Mouse (Mus musculus): Measurements from ENCODE around the gene Nipsnap3b.
A peak's percentile ranks its signal among the peaks of the same experiment; 100 is the strongest.

Nipsnap3b gene

GRCm38 (mm10) chr4:53011732-53012361 is at the start of gene Nipsnap3b:
Nipsnap3b (plus strand) TSS chr4:53011880.
- peak; percentile 97 to 98 for DNase-seq (ENCODE audit: low spot score in 2 of 2)

GRCm38 (mm10) chr4:52964247-52964646 is 47.4 kb upstream of the Nipsnap3b start, which contains the start of gene Olfr270:
Olfr270 (plus strand) TSS chr4:52964547.
- no peak for DNase-seq (ENCODE audit: low spot score in 2 of 2)

DNA sequence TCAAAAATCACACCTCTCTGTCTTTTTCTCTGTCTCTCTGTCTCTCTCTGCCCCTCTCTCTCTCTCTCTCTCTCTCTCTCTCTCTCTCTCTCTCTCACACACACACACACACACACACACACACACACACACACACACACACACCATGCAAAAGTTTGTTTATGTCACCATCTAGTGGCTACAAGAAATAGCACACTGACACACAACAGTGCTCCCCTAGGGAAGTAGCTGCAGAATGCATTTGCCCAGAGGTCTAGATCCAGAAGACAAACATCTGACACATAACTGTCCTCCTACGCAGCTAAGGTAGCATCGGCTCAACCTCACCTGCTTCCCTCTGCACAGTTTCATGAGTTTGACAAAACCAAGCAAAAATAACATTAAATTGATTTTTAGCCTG is 26.5 kb upstream of the Nipsnap3b start:
- DNase-seq (ENCODE audit: low spot score in 2 of 2) = no peak

- no peak for DNase-seq (ENCODE audit: low spot score in 2 of 2)
Observed at GRCm38 (mm10) chr4:52986266-52986665, 25.4 kb upstream of the Nipsnap3b start.

DNA sequence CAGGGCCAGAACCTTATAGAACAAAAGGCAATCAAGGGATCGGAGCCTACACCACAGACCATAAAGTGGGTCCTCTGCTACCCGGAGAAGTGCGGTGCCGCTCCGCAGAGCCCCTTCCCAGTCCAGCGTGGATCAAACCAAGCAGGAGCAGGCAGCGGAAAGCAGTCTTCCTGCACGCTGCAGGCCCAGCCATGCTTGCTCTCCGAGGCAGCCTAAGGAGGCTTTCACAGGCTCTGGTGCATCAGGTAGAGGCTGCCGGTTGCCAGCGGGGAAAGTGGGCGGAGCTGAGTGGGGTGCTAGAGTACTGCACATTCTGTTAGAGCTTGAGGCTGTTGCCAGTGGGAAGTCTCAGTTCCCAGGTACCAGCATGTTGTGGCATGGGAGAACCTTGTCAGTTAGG is 22.4 kb upstream of the Nipsnap3b start, which contains the start of gene Nipsnap3a:
Gene Nipsnap3a (plus strand): TSS at position 25 of the 400 bp plus-strand sequence.
- DNase-seq (ENCODE audit: low spot score in 2 of 2) = no peak

DNA sequence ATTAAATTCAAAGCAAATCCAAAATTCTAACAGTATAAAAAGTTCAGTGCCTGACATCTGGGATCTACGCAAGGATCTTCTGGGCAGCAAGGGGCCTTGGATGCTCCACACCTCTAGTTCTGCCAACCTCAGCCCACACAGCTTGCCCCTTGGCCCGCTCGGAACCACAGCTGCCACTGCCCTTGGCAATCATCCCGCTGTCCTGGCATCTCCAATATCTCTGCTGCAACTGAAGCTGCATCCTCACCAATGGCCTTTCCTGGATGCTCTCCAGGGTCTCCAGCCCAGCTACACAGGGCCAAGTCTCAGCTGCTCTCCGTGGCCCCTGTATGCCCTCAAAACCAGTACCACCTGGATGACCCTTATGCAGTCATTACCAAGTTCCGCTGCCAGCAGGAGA is 12.2 kb upstream of the Nipsnap3b start:
- DNase-seq (ENCODE audit: low spot score in 2 of 2) = no peak

- no peak for DNase-seq (ENCODE audit: low spot score in 2 of 2)
Observed at GRCm38 (mm10) chr4:53000154-53000553, 11.5 kb upstream of the Nipsnap3b start.

DNA sequence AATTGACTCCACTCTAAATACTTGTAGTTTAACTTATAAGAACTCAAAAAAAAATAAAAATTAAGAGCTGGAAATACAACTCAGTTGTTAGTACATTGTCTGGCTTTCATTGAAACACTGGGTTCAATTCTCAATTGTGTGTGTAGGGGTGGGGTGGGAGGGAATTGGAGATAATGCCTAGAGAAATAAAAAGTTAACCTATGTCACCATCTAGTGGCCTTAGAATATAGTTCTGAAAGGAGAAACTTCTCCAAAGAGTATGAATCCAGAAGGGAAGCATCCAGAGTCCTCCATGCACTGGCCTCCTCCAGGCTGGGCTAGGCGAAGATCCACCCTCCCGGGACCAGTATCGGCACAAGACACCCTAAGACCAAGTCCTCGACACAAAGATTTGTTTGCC is 2.5 kb upstream of the Nipsnap3b start:
- no peak for DNase-seq (ENCODE audit: low spot score in 2 of 2)

- no peak for DNase-seq (ENCODE audit: low spot score in 2 of 2)
Observed at GRCm38 (mm10) chr4:53009871-53010270, 1.8 kb upstream of the Nipsnap3b start.

- DNase-seq (ENCODE audit: low spot score in 2 of 2) = no peak
Observed at GRCm38 (mm10) chr4:53014421-53014820, 2.7 kb downstream of the Nipsnap3b start.

GRCm38 (mm10) chr4:53015024-53015423 is 3.3 kb downstream of the Nipsnap3b start:
- DNase-seq (ENCODE audit: low spot score in 2 of 2) = no peak

DNA sequence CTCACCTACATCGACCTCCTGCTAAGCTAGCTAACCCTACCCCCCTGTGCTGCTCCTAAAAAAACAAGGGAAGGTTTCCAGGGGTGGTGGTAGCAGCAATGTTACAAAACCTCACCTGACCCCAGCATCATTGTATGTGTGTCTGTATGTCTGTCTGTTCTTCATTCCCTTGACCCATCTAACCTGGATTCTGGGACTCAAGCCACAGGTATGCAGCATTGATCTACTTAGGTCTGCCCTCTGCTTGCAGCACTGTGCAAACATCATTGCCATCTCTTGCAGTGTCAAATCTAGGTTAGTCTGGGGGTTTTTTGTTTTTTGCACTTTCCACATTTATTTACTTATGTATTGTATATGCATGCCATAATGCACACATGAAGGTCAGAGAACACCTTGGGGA is 6.7 kb downstream of the Nipsnap3b start:
- DNase-seq (ENCODE audit: low spot score in 2 of 2) = no peak

- no peak for DNase-seq (ENCODE audit: low spot score in 2 of 2)
Observed at GRCm38 (mm10) chr4:53023189-53023925, 11.7 kb downstream of the Nipsnap3b start.

GRCm38 (mm10) chr4:53024397-53024796 is 12.7 kb downstream of the Nipsnap3b start:
- DNase-seq (ENCODE audit: low spot score in 2 of 2) = no peak

DNA sequence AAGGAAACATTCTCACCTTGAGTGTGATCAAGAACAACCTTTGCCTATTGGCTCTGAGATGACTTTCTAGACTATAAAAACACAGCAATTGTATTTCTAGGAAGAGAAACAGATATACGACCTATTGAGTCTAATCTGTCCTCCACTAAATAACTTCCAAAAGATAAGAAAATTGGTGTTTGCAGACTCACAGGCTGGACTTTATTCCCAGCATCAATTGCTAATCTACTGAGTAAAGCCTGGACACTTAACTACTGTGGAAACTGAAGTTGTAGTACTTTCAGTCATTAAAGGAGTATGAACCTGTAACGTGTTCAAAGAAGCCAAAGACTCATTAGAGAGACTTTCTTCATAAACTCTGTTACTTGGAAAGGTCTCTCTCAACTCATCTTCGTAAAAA is 16.1 kb downstream of the Nipsnap3b start:
- no peak for DNase-seq (ENCODE audit: low spot score in 2 of 2)

DNA sequence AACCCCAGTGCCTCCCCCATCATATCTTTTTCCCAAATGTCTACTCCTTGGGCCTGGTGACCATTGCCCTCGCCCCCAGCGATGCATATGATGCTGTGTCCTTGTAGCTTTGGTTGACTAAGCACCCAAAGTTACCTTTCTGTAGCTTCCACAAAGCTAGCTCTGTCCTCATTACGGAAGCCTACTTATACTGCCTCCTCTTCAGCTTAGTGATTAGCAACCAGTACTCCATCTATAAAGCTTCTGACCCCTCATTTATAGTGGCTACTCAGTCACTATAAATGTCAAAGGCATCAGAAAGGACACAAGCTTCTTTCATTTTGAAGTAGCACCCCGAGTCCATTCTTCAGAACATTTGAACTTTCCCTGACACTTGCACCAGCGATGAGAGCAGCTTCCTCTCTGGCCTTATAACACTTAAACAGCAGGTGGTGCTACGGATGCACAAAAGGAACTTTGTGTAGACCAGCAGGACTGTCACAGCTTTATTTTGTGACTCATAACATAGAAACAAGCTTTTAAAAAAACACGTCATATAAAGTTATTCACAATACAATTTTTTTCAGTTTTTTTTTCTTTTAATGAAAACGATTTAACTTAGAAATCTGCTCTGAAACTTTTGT is 18.8 kb downstream of the Nipsnap3b start:
- DNase-seq (ENCODE audit: low spot score in 2 of 2) = no peak

- DNase-seq (ENCODE audit: low spot score in 2 of 2) = no peak
Observed at GRCm38 (mm10) chr4:53043819-53044218, 32.1 kb downstream of the Nipsnap3b start.

DNA sequence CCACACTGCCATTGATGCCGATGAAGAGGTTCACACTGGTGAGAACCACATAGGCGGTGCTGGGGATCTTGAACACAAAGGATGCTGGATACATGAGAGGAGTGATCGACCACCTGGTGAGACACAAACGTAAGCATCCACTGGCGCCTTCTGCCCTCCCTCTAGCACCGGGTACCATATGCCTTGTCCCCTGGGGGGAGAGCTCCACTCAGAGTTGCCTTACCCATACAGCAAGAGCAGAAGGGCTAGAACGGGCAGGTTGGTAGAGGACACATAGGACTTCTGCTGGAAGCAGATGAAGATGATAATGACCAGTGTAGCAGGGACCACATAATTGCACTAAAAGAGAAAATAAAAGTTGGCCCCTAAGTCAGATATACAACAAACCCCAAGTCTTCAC is 34.1 kb downstream of the Nipsnap3b start:
- DNase-seq (ENCODE audit: low spot score in 2 of 2) = no peak

DNA sequence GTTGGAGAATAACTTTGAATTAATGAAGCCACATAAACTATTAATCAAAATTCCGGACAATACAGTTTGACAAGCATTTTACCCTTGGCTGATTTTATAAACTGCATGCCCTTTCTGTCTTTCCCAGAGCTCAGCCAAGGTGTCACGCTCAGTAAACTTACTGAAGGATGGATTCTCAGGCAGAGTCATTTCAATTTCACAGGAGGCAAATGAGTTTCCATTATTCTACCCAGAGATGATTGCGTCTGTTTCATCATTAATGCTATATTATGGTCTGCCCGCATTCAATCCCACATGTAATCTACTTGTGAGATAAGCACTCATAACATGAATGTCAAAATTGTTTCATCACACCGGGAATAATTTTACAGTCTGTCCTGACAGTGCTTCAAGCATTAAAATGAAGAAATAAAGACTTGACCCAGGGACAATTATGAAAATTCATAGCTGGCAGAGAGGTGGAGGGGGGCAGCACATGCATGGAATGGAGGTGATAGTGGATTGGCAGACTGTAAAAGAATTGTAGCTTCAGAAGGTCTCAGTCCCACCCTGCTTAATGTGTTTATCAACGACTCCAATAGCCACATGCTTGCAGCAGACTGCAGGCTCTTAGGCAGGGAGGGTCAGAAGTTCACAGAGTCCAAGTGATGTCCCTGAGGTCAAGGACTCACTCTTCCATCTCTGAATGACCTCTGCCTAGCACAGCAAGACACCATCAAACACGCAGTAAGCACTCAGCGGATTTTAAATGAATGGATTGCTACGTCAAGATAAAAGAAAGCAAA is 34.8 kb downstream of the Nipsnap3b start:
- no peak for DNase-seq (ENCODE audit: low spot score in 2 of 2)

DNA sequence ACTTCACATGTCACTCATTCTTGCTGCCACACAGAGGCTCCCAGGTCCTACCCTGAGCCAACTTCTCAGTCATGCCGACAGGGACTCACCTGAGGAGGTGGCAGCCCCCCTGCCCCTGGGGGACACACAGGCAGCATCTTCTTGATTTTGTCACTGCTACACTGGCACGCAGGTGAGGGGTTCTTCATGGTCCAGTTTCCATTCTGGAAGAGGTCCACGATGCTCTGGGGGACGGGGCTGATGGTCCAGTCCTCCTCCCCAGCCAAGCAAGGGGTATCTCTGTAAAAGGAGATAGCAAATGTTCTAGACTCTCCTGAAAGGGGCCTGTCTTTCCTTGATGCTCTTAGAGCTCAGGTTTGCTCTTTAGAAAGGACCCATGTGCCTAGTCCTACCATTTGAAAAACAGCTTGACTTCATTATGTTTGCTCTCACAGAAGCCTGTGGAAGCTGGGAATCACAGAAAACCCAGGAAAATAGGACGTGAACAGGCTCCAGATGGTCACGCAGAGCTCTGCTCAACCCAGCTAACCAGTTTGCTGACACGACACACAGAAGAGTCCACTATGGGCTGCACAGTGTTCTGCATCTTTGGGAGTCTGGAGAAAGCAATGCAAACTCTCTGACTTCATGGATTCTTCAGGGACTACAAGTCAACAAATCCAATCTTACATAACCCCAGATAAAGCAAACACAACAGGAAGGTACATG is 50.8 kb downstream of the Nipsnap3b start:
- no peak for DNase-seq (ENCODE audit: low spot score in 2 of 2)

Data from spleen, postnatal 4 days (tissue).